Mouse (Mus musculus): Measurements from ENCODE around the gene Usp2. TPM values are rescaled to one million over a fixed set of nuclear protein-coding genes. Genes with fewer than 3 reads are reported as not detected.

Gene Usp2
- total and polyA plus RNA-seq, 3 experiments = 2.1 to 2.3 (median 2.2) TPM

DNA sequence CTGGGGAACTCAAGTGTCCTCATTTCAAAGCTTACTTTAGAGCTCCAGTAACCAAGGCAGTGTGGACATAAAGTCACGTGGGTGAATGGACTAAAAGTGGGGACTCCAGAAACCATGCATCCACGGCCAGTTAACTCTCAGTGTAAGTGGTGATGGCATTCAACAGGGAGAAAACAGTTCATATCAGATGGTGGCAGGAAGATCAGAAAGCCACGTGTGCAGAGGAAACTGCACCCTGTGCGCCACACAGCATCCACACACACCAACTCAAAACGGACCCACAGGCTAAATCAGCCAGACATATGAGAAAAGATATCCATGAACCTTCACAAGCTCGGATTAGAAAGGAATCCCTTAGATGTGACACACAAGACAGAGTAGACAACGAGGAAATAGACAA lies 46.8 kb upstream of the Usp2 start:
- Histone ChIP-seq H3K36me3 (replicated peaks in 1 of 2; ENCODE audit: control insufficient read depth in 1 of 2, insufficient read depth in 1 of 2, low read length in 1 of 2) (no peaks in the 10 kb centered on the region), H3K27me3 (replicated peaks) (peaks cover 13% of the 10 kb centered on the region), H3K4me3 (replicated peaks in 1 of 3; ENCODE audit: low read depth in 2 of 3, low read length in 2 of 3, poor library complexity in 1 of 3) (no peak overlapping the region), H3K9me3 (replicated peaks; ENCODE audit: low read length) (no peaks in the 10 kb centered on the region), H3K4me2 (ENCODE audit: insufficient read depth, low read depth, poor library complexity, severe bottlenecking) (no peak overlapping the region), H3K9ac (ENCODE audit: insufficient read depth, low read depth) (no peak overlapping the region), H3K79me2 (replicated peaks; ENCODE audit: control insufficient read depth, extremely low read depth, insufficient read depth, poor library complexity, severe bottlenecking) (no peaks in the 10 kb centered on the region), H3K4me1 (ENCODE audit: control insufficient read depth in 1 of 2, insufficient read depth in 2 of 2) (no peaks in the 10 kb centered on the region), H3K27ac (ENCODE audit: insufficient read depth, low read depth) (no peak overlapping the region)
- no peak for TF ChIP-seq JUND (conservative IDR thresholded peaks at IDR 0.05; ENCODE audit: low read depth, low read length)
- no peak for TF ChIP-seq TBP (conservative IDR thresholded peaks at IDR 0.05; ENCODE audit: low read depth, low read length)
- TF ChIP-seq MEF2A (IDR thresholded peaks at IDR 0.05; ENCODE audit: borderline replicate concordance, low read depth, low read length) = no peak
- no peak for TF ChIP-seq HCFC1 (IDR thresholded peaks at IDR 0.05; ENCODE audit: low read depth, low read length)
- TF ChIP-seq ZMIZ1 (IDR thresholded peaks at IDR 0.05; ENCODE audit: low read depth, low read length) = no peak
- no peak for TF ChIP-seq UBTF (IDR thresholded peaks at IDR 0.05; ENCODE audit: low read depth, low read length)
- dilution Hi-C loops (cut with MboI; ENCODE audit: extremely low pct_ligation_motif_present, extremely low pct_unique_long_range_greater_than_20kb, low sequenced_read_pairs) = no loop called here
- in situ Hi-C loops (cut with MboI; ENCODE audit: low pct_ligation_motif_present, low pct_unique_long_range_greater_than_20kb, low sequenced_read_pairs) = no loop called here
- DNase-seq (ENCODE audit: extremely low read depth) = no peak

DNA sequence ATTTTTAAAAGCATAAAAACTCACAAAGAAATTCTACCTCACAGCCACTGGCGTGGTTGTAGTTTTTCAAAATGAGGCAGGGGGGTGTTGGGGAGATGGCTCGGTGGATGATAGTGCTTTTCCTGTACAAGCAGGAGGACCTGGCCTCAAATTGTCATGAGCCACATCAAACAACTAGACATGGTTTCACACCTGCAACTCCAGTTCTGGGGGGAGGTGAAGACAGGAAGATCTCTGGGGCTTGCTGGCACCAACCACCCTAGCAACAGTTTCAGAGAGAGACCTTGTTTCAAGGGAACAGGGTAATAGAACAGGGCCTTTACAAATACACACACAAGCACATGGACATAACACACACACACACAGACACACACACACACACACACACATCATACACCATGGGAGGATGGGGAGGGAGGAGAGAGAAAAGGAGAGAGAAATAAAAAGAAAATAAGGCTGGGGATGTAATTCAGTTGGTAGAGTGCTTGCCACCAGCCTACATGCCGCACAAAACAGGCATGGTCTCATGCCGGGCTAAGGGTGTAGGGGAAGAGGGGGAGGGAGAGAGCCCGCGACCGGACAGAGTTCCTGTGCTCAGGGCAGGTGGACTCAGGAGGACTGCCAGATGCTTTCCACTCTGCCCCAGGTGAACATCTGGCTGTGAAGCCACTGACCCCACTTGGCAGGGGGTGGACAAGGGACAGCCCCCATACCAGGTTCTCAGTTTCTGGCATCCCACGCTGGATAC lies 44.5 kb upstream of the Usp2 start:
- dilution Hi-C loops (cut with MboI; ENCODE audit: extremely low pct_ligation_motif_present, extremely low pct_unique_long_range_greater_than_20kb, low sequenced_read_pairs) (no loop called here), in situ Hi-C loops (cut with MboI; ENCODE audit: low pct_ligation_motif_present, low pct_unique_long_range_greater_than_20kb, low sequenced_read_pairs) (no loop called here)
- Histone ChIP-seq H3K9ac (ENCODE audit: insufficient read depth, low read depth) (no peak overlapping the region), H3K9me3 (replicated peaks; ENCODE audit: low read length) (no peaks in the 10 kb centered on the region), H3K27me3 (replicated peaks) (peaks cover 6% of the 10 kb centered on the region), H3K4me1 (ENCODE audit: control insufficient read depth in 1 of 2, insufficient read depth in 2 of 2) (no peaks in the 10 kb centered on the region), H3K79me2 (replicated peaks; ENCODE audit: control insufficient read depth, extremely low read depth, insufficient read depth, poor library complexity, severe bottlenecking) (no peaks in the 10 kb centered on the region), H3K27ac (ENCODE audit: insufficient read depth, low read depth) (no peak overlapping the region), H3K4me2 (ENCODE audit: insufficient read depth, low read depth, poor library complexity, severe bottlenecking) (no peak overlapping the region), H3K4me3 (replicated peaks in 1 of 3; ENCODE audit: low read depth in 2 of 3, low read length in 2 of 3, poor library complexity in 1 of 3) (no peak overlapping the region), H3K36me3 (replicated peaks in 1 of 2; ENCODE audit: control insufficient read depth in 1 of 2, insufficient read depth in 1 of 2, low read length in 1 of 2) (no peaks in the 10 kb centered on the region)
- no peak for DNase-seq (ENCODE audit: extremely low read depth)
- TF ChIP-seq SIN3A (IDR thresholded peaks at IDR 0.05; ENCODE audit: low read length) (no peak), MAZ (IDR thresholded peaks at IDR 0.05; ENCODE audit: low read depth, low read length) (no peak), BHLHE40 (IDR thresholded peaks at IDR 0.05; ENCODE audit: low read depth, low read length) (no peak), CTCF (conservative IDR thresholded peaks at IDR 0.05 in 1 of 2, IDR thresholded peaks at IDR 0.05 in 1 of 2; ENCODE audit: low read depth in 2 of 2, low read length in 2 of 2) (no peak), EP300 (IDR thresholded peaks at IDR 0.05; ENCODE audit: low read length) (no peak), MYC (IDR thresholded peaks at IDR 0.05; ENCODE audit: low read depth, low read length) (no peak), ZC3H11A (IDR thresholded peaks at IDR 0.05; ENCODE audit: low read depth, low read length) (no peak), MEF2A (IDR thresholded peaks at IDR 0.05; ENCODE audit: borderline replicate concordance, low read depth, low read length) (no peak), E2F4 (IDR thresholded peaks at IDR 0.05; ENCODE audit: insufficient replicate concordance, low read depth, low read length) (no peak), PAX5 (IDR thresholded peaks at IDR 0.05; ENCODE audit: low read length) (no peak), GABPA (IDR thresholded peaks at IDR 0.05; ENCODE audit: insufficient replicate concordance, low read depth, low read length) (no peak)

Measured in CH12.LX (cell line).